Mouse (Mus musculus): Measurements from ENCODE around the gene Sirt5. TPM values are rescaled to one million over a fixed set of nuclear protein-coding genes. Genes with fewer than 3 reads are reported as not detected.

Sirt5 gene
- 8.8 and 8.9 TPM in 2 replicates for polyA plus RNA-seq (2015; fragmentation: Nextera tagmentation; extraction: Ambion mirVana)

DNA sequence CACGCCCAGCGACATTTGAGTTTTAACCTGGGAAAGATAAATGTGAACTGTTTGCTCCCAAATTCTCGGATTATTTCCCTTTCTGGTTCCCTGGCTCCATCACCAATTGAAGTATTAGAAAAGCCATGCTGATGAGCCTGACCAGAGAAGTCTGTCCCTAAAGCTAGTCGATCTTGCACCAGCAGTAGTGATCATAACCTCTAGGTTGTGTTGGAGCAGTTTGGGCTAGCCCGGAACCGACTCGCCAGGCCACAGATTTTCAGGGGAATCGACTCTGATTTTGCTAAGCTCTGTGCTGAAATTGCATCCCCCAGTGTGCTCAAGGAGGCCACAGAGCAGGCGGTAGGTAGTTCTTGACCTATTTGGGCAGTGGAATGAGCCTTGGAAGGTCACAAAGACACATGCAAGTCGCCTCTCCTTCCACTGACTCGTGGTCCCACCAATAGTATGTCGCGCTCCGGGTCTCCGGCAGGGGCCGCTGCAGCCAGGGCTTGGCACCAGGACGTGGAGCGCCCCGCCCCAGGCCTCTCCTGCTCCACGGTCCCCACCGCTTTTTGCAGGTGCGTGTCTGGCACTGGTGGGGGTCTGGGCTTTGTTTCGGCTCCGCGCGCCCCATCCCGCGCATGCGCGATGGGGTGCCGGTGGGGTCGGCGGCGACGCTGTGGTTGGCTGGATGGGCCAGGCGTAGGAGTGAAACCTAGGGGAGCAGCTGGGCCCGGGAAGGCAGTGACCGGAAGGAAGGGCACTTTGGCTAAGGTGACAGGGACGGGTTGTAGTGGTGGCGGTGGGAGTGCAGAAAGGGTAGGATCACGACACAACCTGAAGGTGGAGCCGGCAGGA, at the start of gene Sirt5:
Sirt5 (plus strand) TSS at position 512 of the 840 bp plus-strand sequence.
- Histone ChIP-seq H3K4me2 (ENCODE audit: low read depth, low read length) (peak within 1 kb of the TSS; percentile 86), H3K27me3 (ENCODE audit: insufficient read depth, low read length) (no peaks in the 10 kb centered on the region), H3K9me3 (ENCODE audit: low read length) (no peaks in the 10 kb centered on the region), H3K9ac (replicated peaks) (peak within 1 kb of the TSS; percentile 74), H3K4me1 (ENCODE audit: insufficient read depth) (peaks cover 3% of the 10 kb centered on the region; the same call in 1 of the 2 replicates), H3K4me3 (ENCODE audit: low read depth, low read length) (peak within 1 kb of the TSS; percentile 78), H3K36me3 (replicated peaks; ENCODE audit: insufficient read depth, low read length) (no peaks in the 10 kb centered on the region), H3K27ac (ENCODE audit: low read depth) (peak within 1 kb of the TSS; percentile 82)
- TF ChIP-seq CTCF (IDR thresholded peaks at IDR 0.05; ENCODE audit: low read depth) (peak; percentile 93), EP300 (IDR thresholded peaks at IDR 0.05; ENCODE audit: low read depth) (no peak)
- ATAC-seq: peak; percentile 93
- peak; percentile 92 for DNase-seq
- 14% methylated on average over 42 of the region's 42 CpGs for WGBS (ENCODE audit: insufficient replicate concordance)

DNA sequence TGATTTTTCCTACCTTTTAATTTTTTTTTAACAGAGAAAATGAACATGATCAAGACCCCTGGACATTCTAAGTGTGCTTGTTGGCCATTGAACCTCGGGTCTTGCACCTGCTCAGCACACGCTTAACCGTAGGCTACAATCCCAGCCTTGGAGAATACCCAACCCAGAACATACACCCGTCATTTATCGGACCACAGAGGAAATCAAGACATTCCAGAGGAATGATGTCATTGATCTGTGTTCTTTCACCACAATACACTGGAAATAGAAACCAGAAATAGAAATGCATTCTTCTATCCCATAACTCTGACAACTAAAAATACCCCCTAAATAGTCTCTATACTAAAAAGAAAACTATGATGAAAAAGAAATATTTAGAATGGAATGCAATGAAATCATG, 47.9 kb upstream of the Sirt5 start:
- DNase-seq: no peak
- Histone ChIP-seq H3K27me3 (ENCODE audit: insufficient read depth, low read length) (no peaks in the 10 kb centered on the region), H3K9ac (replicated peaks) (no peak overlapping the region), H3K4me2 (ENCODE audit: low read depth, low read length) (no peak overlapping the region), H3K27ac (ENCODE audit: low read depth) (no peak overlapping the region), H3K4me3 (ENCODE audit: low read depth, low read length) (no peak overlapping the region), H3K36me3 (replicated peaks; ENCODE audit: insufficient read depth, low read length) (no peaks in the 10 kb centered on the region), H3K4me1 (ENCODE audit: insufficient read depth) (no peaks in the 10 kb centered on the region), H3K9me3 (ENCODE audit: low read length) (no peaks in the 10 kb centered on the region)
- no peak for ATAC-seq
- 74% methylated on average over 5 of the region's 5 CpGs for whole genome bisulfite sequencing (ENCODE audit: insufficient replicate concordance)
- no peak for TF ChIP-seq EP300 (IDR thresholded peaks at IDR 0.05; ENCODE audit: low read depth)
- TF ChIP-seq CTCF (IDR thresholded peaks at IDR 0.05; ENCODE audit: low read depth): no peak

DNA sequence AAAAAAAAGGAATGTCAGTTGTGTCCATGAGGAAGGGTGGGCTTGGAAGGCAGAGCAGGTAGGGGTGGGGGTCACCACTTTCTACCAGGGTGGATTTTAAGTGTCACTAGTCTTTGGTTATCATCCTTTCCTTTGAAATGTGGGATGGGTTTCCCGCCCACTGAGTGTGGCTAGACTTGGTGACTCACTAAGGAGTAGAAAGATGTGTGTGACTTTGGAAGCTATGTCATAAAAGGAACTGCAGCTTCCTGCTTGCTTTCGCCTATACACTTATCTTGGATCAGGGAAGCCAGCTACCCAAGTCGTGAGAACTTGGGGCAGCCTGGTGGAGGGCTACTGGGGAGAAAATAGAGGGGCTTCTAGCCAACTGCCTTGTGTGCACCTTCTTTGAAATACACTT, 45.9 kb upstream of the Sirt5 start:
- Histone ChIP-seq H3K9ac (replicated peaks) (no peak overlapping the region), H3K4me1 (ENCODE audit: insufficient read depth) (no peaks in the 10 kb centered on the region), H3K9me3 (ENCODE audit: low read length) (no peaks in the 10 kb centered on the region), H3K4me3 (ENCODE audit: low read depth, low read length) (no peak overlapping the region), H3K27me3 (ENCODE audit: insufficient read depth, low read length) (no peaks in the 10 kb centered on the region), H3K36me3 (replicated peaks; ENCODE audit: insufficient read depth, low read length) (no peaks in the 10 kb centered on the region), H3K4me2 (ENCODE audit: low read depth, low read length) (no peak overlapping the region), H3K27ac (ENCODE audit: low read depth) (no peak overlapping the region)
- 34% methylated on average over 3 of the region's 3 CpGs for WGBS (ENCODE audit: insufficient replicate concordance)
- TF ChIP-seq EP300 (IDR thresholded peaks at IDR 0.05; ENCODE audit: low read depth): no peak
- no peak for TF ChIP-seq CTCF (IDR thresholded peaks at IDR 0.05; ENCODE audit: low read depth)
- DNase-seq (no peak), ATAC-seq (no peak)

DNA sequence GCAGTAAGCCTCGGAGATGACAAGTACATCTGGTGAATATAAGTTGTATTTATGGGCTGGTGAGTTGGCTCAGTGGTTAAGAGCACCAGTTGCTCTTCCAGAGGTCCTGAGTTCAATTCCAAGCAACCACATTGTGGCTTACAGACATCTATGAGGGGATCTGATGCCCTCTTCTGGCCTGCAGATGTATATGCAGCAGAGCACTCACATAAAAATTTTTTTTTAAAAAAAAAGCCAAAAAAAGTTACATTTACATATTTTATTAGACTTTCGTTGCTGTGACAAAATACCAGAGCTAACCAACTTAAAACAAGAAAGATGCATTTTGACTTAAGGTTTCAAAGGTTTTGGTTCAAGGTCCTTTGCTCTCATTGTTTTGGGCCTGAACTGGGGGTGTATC, 43.8 kb upstream of the Sirt5 start:
- no peak overlapping the region for H3K9ac ChIP-seq (replicated peaks)
- ATAC-seq: no peak
- TF ChIP-seq EP300 (IDR thresholded peaks at IDR 0.05; ENCODE audit: low read depth) (no peak), CTCF (IDR thresholded peaks at IDR 0.05; ENCODE audit: low read depth) (peak; percentile 57)
- H3K4me1 ChIP-seq (ENCODE audit: insufficient read depth): no peaks in the 10 kb centered on the region
- H3K4me3 ChIP-seq (ENCODE audit: low read depth, low read length): no peak overlapping the region
- WGBS (ENCODE audit: insufficient replicate concordance): 60% methylated on average over 2 of the region's 2 CpGs
- no peaks in the 10 kb centered on the region for H3K27me3 ChIP-seq (ENCODE audit: insufficient read depth, low read length)
- H3K27ac ChIP-seq (ENCODE audit: low read depth): no peak overlapping the region
- no peak for DNase-seq
- no peaks in the 10 kb centered on the region for H3K36me3 ChIP-seq (replicated peaks; ENCODE audit: insufficient read depth, low read length)
- H3K4me2 ChIP-seq (ENCODE audit: low read depth, low read length): no peak overlapping the region
- H3K9me3 ChIP-seq (ENCODE audit: low read length): no peaks in the 10 kb centered on the region

DNA sequence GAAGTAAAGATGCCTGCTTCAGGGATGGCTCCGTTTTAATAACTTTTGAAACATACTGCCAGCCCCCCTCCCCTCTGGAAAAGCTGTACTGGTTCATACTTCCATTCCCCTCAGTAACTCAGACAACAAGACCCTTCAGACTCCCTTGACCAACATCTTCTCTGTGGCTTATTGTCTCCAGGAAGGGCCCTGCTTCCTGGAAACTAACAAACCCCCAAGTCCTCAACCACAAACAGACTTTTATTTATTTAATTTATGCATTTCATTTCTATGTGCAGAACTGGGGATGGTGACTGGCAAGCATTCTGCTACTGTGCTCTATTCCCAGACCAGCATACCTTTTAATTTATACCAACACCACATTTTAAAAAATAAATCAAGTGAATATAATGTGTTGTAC, 39.9 kb upstream of the Sirt5 start:
- Histone ChIP-seq H3K9ac (replicated peaks) (no peak overlapping the region), H3K27ac (ENCODE audit: low read depth) (no peak overlapping the region), H3K4me1 (ENCODE audit: insufficient read depth) (no peaks in the 10 kb centered on the region), H3K27me3 (ENCODE audit: insufficient read depth, low read length) (no peaks in the 10 kb centered on the region), H3K4me2 (ENCODE audit: low read depth, low read length) (no peak overlapping the region), H3K9me3 (ENCODE audit: low read length) (no peaks in the 10 kb centered on the region), H3K4me3 (ENCODE audit: low read depth, low read length) (no peak overlapping the region), H3K36me3 (replicated peaks; ENCODE audit: insufficient read depth, low read length) (no peaks in the 10 kb centered on the region)
- TF ChIP-seq EP300 (IDR thresholded peaks at IDR 0.05; ENCODE audit: low read depth) (no peak), CTCF (IDR thresholded peaks at IDR 0.05; ENCODE audit: low read depth) (no peak)
- DNase-seq (no peak), ATAC-seq (no peak)
- WGBS (ENCODE audit: insufficient replicate concordance): 28% methylated on average over 1 of the region's 1 CpGs

DNA sequence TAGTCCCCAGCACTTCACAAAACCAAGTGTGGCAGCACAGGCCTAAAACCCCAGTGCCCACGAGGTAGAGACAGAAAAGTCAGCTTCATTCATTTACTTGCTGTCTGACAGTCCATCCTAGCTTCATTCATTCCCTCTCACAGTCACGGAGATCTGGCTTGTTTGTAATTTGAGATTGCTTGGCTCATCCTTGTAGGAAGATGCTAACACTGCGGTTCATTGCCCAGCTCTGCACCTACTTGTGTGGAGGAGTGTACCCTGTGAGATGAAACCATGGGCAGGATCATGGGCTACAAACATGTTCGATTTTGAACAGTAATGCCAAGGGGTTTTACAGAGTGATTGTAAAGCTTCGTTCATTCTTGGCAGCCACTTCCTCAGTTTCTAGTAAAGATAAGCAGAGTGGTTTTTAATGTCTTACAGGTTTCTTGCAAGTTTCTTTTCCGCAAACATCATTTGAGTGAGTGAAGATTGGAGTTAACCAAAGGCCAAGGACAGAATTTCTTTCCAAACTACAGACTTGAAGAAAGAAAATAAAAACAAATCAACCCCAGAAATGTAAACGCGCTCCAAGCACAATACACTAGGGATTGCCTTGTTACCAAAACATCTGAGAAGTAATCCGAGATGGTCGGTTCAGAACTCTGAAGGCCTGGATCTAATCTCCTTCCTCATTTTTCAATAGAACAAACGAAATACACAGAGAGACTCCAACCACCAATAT, 33.4 kb upstream of the Sirt5 start:
- TF ChIP-seq EP300 (IDR thresholded peaks at IDR 0.05; ENCODE audit: low read depth) (no peak), CTCF (IDR thresholded peaks at IDR 0.05; ENCODE audit: low read depth) (no peak)
- WGBS (ENCODE audit: insufficient replicate concordance): 53% methylated on average over 11 of the region's 11 CpGs
- no peaks in the 10 kb centered on the region for H3K27me3 ChIP-seq (ENCODE audit: insufficient read depth, low read length)
- no peak overlapping the region for H3K4me3 ChIP-seq (ENCODE audit: low read depth, low read length)
- no peak for DNase-seq
- no peak overlapping the region for H3K4me2 ChIP-seq (ENCODE audit: low read depth, low read length)
- no peaks in the 10 kb centered on the region for H3K4me1 ChIP-seq (ENCODE audit: insufficient read depth)
- no peak overlapping the region for H3K27ac ChIP-seq (ENCODE audit: low read depth)
- ATAC-seq: no peak
- no peak overlapping the region for H3K9ac ChIP-seq (replicated peaks)
- H3K36me3 ChIP-seq (replicated peaks; ENCODE audit: insufficient read depth, low read length): no peaks in the 10 kb centered on the region
- H3K9me3 ChIP-seq (ENCODE audit: low read length): no peaks in the 10 kb centered on the region

All from liver, postnatal 0 days (tissue).